Mouse (Mus musculus): ENCODE results near the gene Ednra. TPM values are rescaled to one million over a fixed set of nuclear protein-coding genes. Genes with fewer than 3 reads are reported as not detected.
A peak's percentile ranks its signal among the peaks of the same experiment; 100 is the strongest.

Gene Ednra
- polyA plus RNA-seq, 1 experiment = 12.5 TPM

DNA sequence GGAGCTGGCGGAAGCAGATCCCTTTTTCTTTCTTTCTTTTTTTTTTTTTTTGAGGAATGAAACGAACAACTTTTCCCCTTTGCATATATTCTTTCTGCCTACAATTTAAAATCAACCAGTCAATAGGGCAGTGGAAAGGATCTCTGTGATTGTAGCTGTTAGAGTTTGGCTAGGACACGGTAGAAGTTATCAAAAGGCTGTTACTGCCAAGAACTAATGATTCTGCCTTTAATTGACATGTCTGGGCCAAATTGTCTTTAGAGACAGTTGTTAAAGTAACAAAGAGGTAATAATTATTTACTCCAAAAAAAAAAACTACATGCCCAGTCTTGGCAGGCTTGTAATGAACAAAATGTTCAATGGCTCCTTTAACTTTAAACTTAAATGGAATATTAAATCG, 26.1 kb upstream of the Ednra start:
- no peak for TF ChIP-seq POLR2A (IDR thresholded peaks at IDR 0.05; ENCODE audit: borderline replicate concordance, extremely low read depth, insufficient read depth, insufficient read length, poor library complexity, severe bottlenecking)
- peak; percentile 60 for DNase-seq (ENCODE audit: low read depth)

DNA sequence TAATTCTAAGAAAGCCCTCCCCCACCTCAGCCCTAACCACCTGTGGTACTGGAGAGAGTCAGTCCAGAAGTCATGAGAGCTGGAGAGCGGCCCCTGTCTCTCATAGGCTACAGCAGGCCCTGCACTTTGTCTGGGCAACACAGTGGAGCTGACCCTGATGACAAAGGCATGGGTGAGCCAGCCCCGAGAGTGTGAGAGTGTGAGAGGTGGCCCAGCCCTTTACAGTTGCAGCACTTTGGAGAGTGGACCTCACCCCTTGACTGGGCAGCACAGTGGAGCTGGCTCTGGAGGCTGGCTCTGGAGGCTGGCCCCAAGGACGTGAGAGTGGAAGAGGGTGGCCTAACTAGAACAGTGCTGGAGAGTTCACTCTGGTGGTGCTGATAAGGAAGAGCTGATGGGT, 20.2 kb upstream of the Ednra start:
- TF ChIP-seq POLR2A (IDR thresholded peaks at IDR 0.05; ENCODE audit: borderline replicate concordance, extremely low read depth, insufficient read depth, insufficient read length, poor library complexity, severe bottlenecking) (no peak), CTCF (IDR thresholded peaks at IDR 0.05; ENCODE audit: borderline replicate concordance, extremely low read depth, insufficient read depth, insufficient read length) (no peak)
- no peak for DNase-seq (ENCODE audit: low read depth)

DNA sequence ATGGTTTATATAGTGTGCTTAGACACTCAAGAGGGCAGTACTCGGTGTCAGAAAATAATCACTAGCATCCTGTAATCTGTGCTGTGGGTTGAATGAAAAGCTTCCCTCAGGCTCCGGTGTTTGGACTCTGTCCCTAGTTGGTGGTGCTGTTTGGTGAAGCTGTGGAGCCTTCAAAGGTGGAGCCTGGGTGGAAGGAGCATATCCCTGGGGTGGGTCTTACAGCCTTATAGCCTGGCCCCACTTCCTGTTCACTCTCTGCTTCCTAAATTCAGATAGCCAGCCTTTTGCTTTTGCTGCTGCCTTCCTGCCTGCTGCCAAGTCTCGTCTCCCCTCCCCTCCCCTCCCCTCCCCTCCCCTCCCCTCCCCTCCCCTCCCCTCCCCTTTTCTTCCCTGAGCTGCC, 18.1 kb upstream of the Ednra start:
- TF ChIP-seq CTCF (IDR thresholded peaks at IDR 0.05; ENCODE audit: borderline replicate concordance, extremely low read depth, insufficient read depth, insufficient read length) = no peak
- no peak for TF ChIP-seq POLR2A (IDR thresholded peaks at IDR 0.05; ENCODE audit: borderline replicate concordance, extremely low read depth, insufficient read depth, insufficient read length, poor library complexity, severe bottlenecking)
- DNase-seq (ENCODE audit: low read depth) = no peak

DNA sequence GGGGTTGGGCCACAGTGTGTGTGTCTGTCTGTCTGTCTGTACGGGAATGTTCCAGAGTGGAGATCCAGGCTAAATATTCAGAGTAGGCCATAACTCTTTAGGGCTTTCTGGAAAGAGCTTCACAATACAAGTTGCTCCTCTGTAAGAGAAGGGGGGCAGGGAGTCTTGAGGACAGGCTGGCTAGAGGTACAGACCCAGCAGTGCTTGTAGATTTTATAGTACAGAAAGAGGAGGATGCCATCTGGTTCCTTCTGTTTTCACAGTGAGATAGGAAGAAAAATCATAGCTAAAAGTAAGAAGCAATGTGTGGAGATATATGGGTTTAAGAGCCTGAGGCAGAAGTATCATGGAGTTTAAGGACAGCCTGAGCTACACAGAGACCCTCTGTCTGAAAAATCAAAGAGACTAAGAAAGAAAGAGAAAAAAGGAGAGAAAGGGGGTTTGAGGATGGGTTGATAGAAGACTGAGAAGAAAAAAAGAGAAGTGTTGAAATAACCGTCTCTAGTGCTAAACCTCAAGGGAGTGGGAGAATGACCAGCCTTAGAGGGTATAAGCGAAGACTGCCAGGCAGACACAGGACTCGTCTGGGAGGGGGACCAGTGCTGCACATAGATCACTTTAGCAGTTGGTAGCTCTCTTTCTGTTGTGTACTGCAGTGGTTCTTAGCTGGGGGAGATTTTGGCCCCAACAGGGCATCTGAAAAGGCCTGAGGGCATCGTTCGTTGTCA, 16.9 kb upstream of the Ednra start:
- no peak for DNase-seq (ENCODE audit: low read depth)
- no peak for TF ChIP-seq POLR2A (IDR thresholded peaks at IDR 0.05; ENCODE audit: borderline replicate concordance, extremely low read depth, insufficient read depth, insufficient read length, poor library complexity, severe bottlenecking)
- TF ChIP-seq CTCF (IDR thresholded peaks at IDR 0.05; ENCODE audit: borderline replicate concordance, extremely low read depth, insufficient read depth, insufficient read length) = no peak

GRCm38 (mm10) chr8:77738419-77738818, 14.2 kb upstream of the Ednra start:
- TF ChIP-seq POLR2A (IDR thresholded peaks at IDR 0.05; ENCODE audit: borderline replicate concordance, extremely low read depth, insufficient read depth, insufficient read length, poor library complexity, severe bottlenecking) (no peak), CTCF (IDR thresholded peaks at IDR 0.05; ENCODE audit: borderline replicate concordance, extremely low read depth, insufficient read depth, insufficient read length) (no peak)
- DNase-seq (ENCODE audit: low read depth) = no peak

DNA sequence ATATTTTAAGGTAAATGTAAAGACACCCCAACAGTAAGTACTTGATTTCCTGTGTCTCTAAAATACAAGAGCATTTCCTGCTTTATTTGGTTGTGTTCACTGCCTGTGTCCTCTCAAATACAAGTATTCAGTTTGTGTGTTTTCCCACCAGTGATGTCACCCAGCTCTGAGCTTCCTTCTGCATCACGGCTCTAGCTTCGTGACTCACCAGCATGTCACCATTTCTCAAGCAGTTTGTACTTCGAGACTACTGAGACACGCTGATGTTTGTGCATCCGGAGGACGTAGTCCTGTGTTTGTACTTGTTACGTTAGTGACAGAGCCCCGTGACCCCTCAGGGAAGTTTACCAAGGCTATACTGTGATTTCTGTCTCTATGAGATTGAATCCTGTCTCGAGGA, 13.1 kb upstream of the Ednra start:
- no peak for TF ChIP-seq CTCF (IDR thresholded peaks at IDR 0.05; ENCODE audit: borderline replicate concordance, extremely low read depth, insufficient read depth, insufficient read length)
- TF ChIP-seq POLR2A (IDR thresholded peaks at IDR 0.05; ENCODE audit: borderline replicate concordance, extremely low read depth, insufficient read depth, insufficient read length, poor library complexity, severe bottlenecking) = no peak
- DNase-seq (ENCODE audit: low read depth) = no peak

DNA sequence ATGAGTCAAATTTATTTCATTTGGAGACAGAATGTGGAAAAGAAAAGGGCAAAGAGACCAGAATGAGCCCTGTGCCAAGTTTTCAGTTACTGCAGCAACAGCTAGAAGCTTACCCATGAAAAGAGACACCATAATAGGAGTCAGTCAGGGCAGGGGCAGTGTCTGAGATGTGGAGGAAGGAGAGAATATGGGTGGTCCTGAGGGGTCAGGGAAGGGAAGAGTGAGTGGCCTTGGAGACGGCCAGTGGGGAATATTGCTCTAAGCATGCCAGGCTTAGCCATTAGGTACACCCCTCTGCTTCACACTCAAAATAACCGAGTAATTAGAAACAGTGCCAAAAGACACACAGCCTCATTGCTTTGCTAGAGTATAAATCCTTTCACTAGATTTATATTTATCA, 9.5 kb upstream of the Ednra start:
- TF ChIP-seq POLR2A (IDR thresholded peaks at IDR 0.05; ENCODE audit: borderline replicate concordance, extremely low read depth, insufficient read depth, insufficient read length, poor library complexity, severe bottlenecking) (no peak), CTCF (IDR thresholded peaks at IDR 0.05; ENCODE audit: borderline replicate concordance, extremely low read depth, insufficient read depth, insufficient read length) (no peak)
- DNase-seq (ENCODE audit: low read depth) = no peak

GRCm38 (mm10) chr8:77732964-77733363, 8.7 kb upstream of the Ednra start:
- no peak for DNase-seq (ENCODE audit: low read depth)
- TF ChIP-seq CTCF (IDR thresholded peaks at IDR 0.05; ENCODE audit: borderline replicate concordance, extremely low read depth, insufficient read depth, insufficient read length) (no peak), POLR2A (IDR thresholded peaks at IDR 0.05; ENCODE audit: borderline replicate concordance, extremely low read depth, insufficient read depth, insufficient read length, poor library complexity, severe bottlenecking) (no peak)

DNA sequence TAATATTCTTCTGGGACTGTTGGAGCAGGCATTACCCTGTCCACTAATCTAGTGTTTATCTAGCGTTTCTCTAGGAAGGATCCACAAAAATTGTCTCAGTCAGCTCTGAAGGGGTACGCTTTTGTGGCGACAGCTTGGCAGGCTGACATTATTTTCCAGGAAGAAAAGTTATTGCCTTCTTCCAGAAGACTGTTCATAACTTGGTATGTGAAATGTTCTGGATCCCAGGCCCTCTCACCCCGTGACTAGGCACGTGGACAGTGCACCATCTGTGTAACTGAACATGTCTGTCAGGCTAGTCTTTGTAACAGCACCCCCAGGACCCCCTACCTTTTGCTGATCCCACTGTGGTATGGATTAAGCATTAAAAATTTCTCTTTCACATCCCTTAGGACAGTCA, 1.1 kb upstream of the Ednra start:
- TF ChIP-seq POLR2A (IDR thresholded peaks at IDR 0.05; ENCODE audit: borderline replicate concordance, extremely low read depth, insufficient read depth, insufficient read length, poor library complexity, severe bottlenecking) (no peak), CTCF (IDR thresholded peaks at IDR 0.05; ENCODE audit: borderline replicate concordance, extremely low read depth, insufficient read depth, insufficient read length) (no peak)
- no peak for DNase-seq (ENCODE audit: low read depth)

DNA sequence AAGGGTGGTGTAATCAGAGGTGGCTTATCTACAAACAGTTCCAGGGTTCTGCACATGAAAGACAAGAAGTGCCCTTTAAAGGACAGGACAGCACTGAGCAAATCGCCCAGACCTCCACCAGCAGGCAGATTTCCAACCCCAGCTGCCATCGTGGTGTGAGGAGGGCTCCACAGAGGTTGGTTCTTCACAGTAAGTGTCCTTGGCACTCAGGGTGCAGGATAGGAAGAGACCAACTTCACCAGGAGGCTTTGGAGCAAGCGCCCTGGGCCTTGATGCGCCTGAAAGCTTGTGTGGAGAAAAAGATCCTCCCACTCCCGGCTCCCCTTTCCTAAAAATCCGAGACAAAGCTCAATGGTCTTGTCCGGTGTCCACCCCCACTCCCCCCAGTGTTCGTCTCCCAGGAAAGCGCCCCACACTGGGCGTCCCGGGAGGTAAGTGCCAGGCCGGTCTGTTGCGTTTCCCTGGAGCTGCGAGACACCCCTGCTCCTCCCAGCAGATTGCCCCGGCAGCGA, 674 bp downstream of the Ednra start:
- DNase-seq (ENCODE audit: low read depth) = peak; percentile 15
- TF ChIP-seq CTCF (IDR thresholded peaks at IDR 0.05; ENCODE audit: borderline replicate concordance, extremely low read depth, insufficient read depth, insufficient read length) (no peak), POLR2A (IDR thresholded peaks at IDR 0.05; ENCODE audit: borderline replicate concordance, extremely low read depth, insufficient read depth, insufficient read length, poor library complexity, severe bottlenecking) (no peak)

DNA sequence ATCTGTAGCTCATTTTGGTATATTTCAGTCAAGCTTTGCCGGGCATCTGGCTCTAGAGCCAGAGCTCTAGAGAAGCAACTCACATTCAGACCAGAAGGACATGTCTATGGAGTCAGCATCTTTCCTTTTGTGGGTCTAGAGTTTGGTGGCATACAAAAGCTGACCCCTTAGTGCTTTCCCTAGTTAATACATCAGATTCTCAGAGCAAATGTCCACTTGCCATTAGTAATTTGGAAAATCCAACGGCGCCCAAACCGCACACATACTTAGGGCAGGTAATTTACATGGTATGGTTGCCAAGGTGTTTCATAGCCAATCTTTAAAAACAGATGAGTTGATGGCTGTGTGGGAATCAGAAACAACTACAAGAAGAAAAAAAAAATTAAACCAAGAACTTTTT, 1.2 kb downstream of the Ednra start:
- no peak for TF ChIP-seq CTCF (IDR thresholded peaks at IDR 0.05; ENCODE audit: borderline replicate concordance, extremely low read depth, insufficient read depth, insufficient read length)
- TF ChIP-seq POLR2A (IDR thresholded peaks at IDR 0.05; ENCODE audit: borderline replicate concordance, extremely low read depth, insufficient read depth, insufficient read length, poor library complexity, severe bottlenecking) = no peak

GRCm38 (mm10) chr8:77718933-77719332, 5.3 kb downstream of the Ednra start:
- no peak for DNase-seq (ENCODE audit: low read depth)
- no peak for TF ChIP-seq POLR2A (IDR thresholded peaks at IDR 0.05; ENCODE audit: borderline replicate concordance, extremely low read depth, insufficient read depth, insufficient read length, poor library complexity, severe bottlenecking)
- no peak for TF ChIP-seq CTCF (IDR thresholded peaks at IDR 0.05; ENCODE audit: borderline replicate concordance, extremely low read depth, insufficient read depth, insufficient read length)

More for the DNA sequence above, 1.2 kb downstream of the Ednra start:
- DNase-seq (ENCODE audit: low read depth) = no peak
